Mouse (Mus musculus): ENCODE measurements around the gene Wdtc1. TPM values are rescaled to one million over a fixed set of nuclear protein-coding genes. Genes with fewer than 3 reads are reported as not detected.

Gene Wdtc1
- total and polyA plus RNA-seq, 2 experiments from 2014 or later, result 14.9 to 47.7 TPM

- Histone ChIP-seq H3K9ac (replicated peaks; ENCODE audit: low read length) (no peak overlapping the region), H3K4me3 (ENCODE audit: low read length) (no peak overlapping the region), H3K36me3 (ENCODE audit: insufficient read depth, low read length) (no peaks in the 10 kb centered on the region), H3K27me3 (ENCODE audit: insufficient read depth, low read length) (no peaks in the 10 kb centered on the region), H3K9me3 (ENCODE audit: low read length) (no peaks in the 10 kb centered on the region), H3K4me2 (ENCODE audit: low read depth, low read length) (no peak overlapping the region), H3K4me1 (ENCODE audit: insufficient read depth, low read length) (peaks cover 5% of the 10 kb centered on the region; the same call in 1 of the 2 replicates), H3K27ac (no peak overlapping the region)
- ATAC-seq, result no peak
- no peak for DNase-seq (ENCODE audit: low spot score)
- TF ChIP-seq CTCF (IDR thresholded peaks at IDR 0.05; ENCODE audit: low read depth), result no peak
Observed at GRCm38 (mm10) chr4:133387053-133387452, 33.8 kb upstream of the Wdtc1 start.

DNA sequence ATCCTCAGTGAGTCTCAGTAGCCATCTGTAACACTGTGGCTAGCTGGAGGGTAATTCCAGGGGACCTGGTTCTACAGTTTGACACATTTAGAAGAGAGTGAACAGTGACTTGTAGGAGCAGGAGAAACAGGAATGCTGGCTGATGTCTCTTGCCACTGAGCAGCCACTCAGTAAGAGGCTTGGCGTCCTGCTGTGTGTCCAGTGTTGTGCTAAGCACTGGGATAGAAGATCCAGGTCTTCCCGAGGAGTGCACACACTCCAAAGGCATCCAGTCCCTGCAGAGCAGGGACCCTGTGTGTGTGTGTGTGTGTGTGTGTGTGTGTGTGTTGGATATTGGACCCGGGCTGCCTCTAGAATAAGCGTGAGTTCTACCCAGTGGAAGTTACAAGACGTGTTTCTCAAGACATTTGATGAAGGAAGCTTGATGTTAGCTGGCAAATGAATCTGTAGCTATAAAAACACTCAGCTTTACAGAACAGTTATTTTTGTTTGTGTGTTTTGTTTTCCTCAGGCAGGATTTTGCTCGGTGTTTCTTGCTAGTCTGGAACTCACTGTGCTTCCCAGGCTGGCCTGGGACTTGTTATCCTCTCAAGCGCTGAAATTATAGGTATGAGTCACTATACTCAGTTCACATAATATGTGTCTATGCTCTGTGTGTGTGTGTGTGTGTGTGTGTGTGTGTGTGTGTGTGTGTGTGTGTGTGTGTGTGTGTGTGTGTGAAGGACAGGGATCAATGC lies 32.9 kb upstream of the Wdtc1 start:
- no peak overlapping the region for H3K27ac ChIP-seq
- H3K9me3 ChIP-seq (ENCODE audit: low read length), result no peaks in the 10 kb centered on the region
- H3K4me3 ChIP-seq (ENCODE audit: low read length), result no peak overlapping the region
- H3K27me3 ChIP-seq (ENCODE audit: insufficient read depth, low read length), result no peaks in the 10 kb centered on the region
- ATAC-seq (no peak), DNase-seq (ENCODE audit: low spot score) (no peak)
- 69% methylated on average over 7 of the region's 7 CpGs for WGBS
- H3K4me1 ChIP-seq (ENCODE audit: insufficient read depth, low read length), result no peaks in the 10 kb centered on the region
- no peak overlapping the region for H3K4me2 ChIP-seq (ENCODE audit: low read depth, low read length)
- H3K9ac ChIP-seq (replicated peaks; ENCODE audit: low read length), result no peak overlapping the region
- no peak for TF ChIP-seq CTCF (IDR thresholded peaks at IDR 0.05; ENCODE audit: low read depth)
- H3K36me3 ChIP-seq (ENCODE audit: insufficient read depth, low read length), result no peaks in the 10 kb centered on the region

DNA sequence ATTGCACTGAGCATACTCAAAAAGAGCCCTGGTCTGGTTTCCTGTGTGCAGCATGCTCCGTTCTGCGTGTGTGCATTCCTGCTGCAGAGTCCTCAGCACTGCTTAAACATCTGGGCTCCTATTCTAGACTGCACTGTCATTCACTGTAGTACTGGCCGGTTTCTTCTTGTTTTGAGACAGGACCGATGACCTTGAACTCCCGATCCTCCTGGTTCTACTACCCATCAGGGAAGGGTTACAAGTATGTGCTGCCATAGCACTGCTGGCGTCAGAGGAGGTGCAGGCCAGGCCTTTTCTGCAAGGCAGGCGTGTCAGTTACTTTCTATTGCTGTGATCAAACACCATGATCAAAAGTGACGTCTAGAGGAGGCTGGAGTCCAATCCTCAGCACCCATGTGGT lies 27.9 kb upstream of the Wdtc1 start:
- Histone ChIP-seq H3K27ac (no peak overlapping the region), H3K4me2 (ENCODE audit: low read depth, low read length) (no peak overlapping the region), H3K36me3 (ENCODE audit: insufficient read depth, low read length) (no peaks in the 10 kb centered on the region), H3K4me3 (ENCODE audit: low read length) (no peak overlapping the region), H3K9me3 (ENCODE audit: low read length) (no peaks in the 10 kb centered on the region), H3K4me1 (ENCODE audit: insufficient read depth, low read length) (peaks cover 11% of the 10 kb centered on the region), H3K27me3 (ENCODE audit: insufficient read depth, low read length) (no peaks in the 10 kb centered on the region), H3K9ac (replicated peaks; ENCODE audit: low read length) (no peak overlapping the region)
- 73% methylated on average over 8 of the region's 8 CpGs for WGBS
- no peak for ATAC-seq
- TF ChIP-seq CTCF (IDR thresholded peaks at IDR 0.05; ENCODE audit: low read depth), result no peak
- no peak for DNase-seq (ENCODE audit: low spot score)

DNA sequence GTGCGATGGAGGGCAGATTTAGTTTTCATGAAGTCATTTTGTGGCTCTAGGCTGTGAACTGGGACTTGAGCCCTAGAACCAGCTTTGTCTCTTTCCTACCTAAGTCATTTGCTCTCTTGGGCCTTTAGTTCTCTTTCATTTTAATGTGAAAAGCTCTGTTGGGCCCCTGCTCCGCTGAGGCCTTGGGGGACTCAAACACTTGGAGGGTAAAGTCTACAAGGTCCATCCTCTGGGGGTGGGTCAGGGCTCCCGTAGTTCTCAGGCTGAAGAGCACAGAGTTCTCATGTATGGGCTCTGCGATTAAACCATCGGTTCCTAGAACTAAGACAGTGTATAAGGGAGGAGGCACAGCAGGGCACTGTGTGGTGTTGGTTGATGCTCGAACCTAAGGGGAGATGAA lies 27.3 kb upstream of the Wdtc1 start:
- no peak for DNase-seq (ENCODE audit: low spot score)
- H3K36me3 ChIP-seq (ENCODE audit: insufficient read depth, low read length), result no peaks in the 10 kb centered on the region
- H3K4me1 ChIP-seq (ENCODE audit: insufficient read depth, low read length), result peaks cover 11% of the 10 kb centered on the region
- no peak overlapping the region for H3K4me3 ChIP-seq (ENCODE audit: low read length)
- no peak for TF ChIP-seq CTCF (IDR thresholded peaks at IDR 0.05; ENCODE audit: low read depth)
- no peak overlapping the region for H3K27ac ChIP-seq
- 52% methylated on average over 6 of the region's 6 CpGs for WGBS
- no peak for ATAC-seq
- no peak overlapping the region for H3K4me2 ChIP-seq (ENCODE audit: low read depth, low read length)
- no peaks in the 10 kb centered on the region for H3K27me3 ChIP-seq (ENCODE audit: insufficient read depth, low read length)
- no peak overlapping the region for H3K9ac ChIP-seq (replicated peaks; ENCODE audit: low read length)
- H3K9me3 ChIP-seq (ENCODE audit: low read length), result no peaks in the 10 kb centered on the region

- Histone ChIP-seq H3K4me2 (ENCODE audit: low read depth, low read length) (no peak overlapping the region), H3K4me1 (ENCODE audit: insufficient read depth, low read length) (peaks cover 11% of the 10 kb centered on the region), H3K4me3 (ENCODE audit: low read length) (no peak overlapping the region), H3K36me3 (ENCODE audit: insufficient read depth, low read length) (no peaks in the 10 kb centered on the region), H3K9me3 (ENCODE audit: low read length) (no peaks in the 10 kb centered on the region), H3K27me3 (ENCODE audit: insufficient read depth, low read length) (no peaks in the 10 kb centered on the region), H3K27ac (no peak overlapping the region), H3K9ac (replicated peaks; ENCODE audit: low read length) (no peak overlapping the region)
- ATAC-seq (no peak), DNase-seq (ENCODE audit: low spot score) (no peak)
- TF ChIP-seq CTCF (IDR thresholded peaks at IDR 0.05; ENCODE audit: low read depth), result no peak
- 51% methylated on average over 3 of the region's 3 CpGs for WGBS
Observed at GRCm38 (mm10) chr4:133379861-133380260, 26.6 kb upstream of the Wdtc1 start.

GRCm38 (mm10) chr4:133379046-133379347 lies 25.7 kb upstream of the Wdtc1 start:
- TF ChIP-seq CTCF (IDR thresholded peaks at IDR 0.05; ENCODE audit: low read depth), result no peak
- WGBS, result 26% methylated on average over 5 of the region's 5 CpGs
- ATAC-seq, result no peak

DNA sequence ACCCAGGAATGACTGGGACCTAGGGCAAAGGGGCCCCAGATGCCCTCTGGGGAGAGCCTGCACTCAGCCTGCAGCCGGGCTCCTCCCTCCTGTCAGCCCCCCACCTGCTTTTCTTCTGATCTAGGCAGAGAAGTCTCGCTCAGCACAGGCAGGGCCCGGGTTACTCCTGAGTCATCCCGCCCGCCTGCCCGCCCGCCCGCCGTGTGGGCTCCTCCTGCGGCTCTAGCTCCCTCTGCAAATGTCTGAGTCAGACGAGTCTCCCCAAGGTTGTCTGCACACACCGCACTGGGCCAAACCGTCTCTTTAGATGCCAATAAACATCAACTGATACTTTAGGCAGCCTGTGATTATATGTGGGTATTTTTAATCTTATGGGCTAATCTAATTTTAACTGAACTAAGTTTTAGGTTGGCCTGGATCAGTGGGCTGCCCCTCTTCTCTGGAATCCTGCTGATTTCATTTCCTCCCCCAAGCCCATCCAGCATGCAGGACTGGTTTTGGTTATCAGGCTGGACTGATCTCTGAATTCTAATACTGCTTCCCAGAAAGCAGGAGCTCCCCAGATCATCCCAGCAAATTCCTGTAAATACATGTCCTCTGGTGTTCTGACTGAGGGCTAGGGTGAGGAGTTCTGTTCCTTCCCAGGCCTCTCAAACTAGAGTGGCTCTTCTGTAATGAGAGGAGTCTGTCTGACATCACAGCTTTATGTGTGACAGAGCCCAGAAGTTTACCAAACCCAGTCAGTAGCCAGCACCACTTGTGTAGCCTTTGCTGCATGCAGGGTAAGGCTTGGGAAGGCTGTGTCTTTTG lies 25.2 kb upstream of the Wdtc1 start:
- no peak for TF ChIP-seq CTCF (IDR thresholded peaks at IDR 0.05; ENCODE audit: low read depth)
- Histone ChIP-seq H3K27ac (peak overlapping the region; percentile 36; the same call in 1 of the 2 replicates), H3K4me3 (ENCODE audit: low read length) (no peak overlapping the region), H3K9me3 (ENCODE audit: low read length) (no peaks in the 10 kb centered on the region), H3K4me1 (ENCODE audit: insufficient read depth, low read length) (peaks cover 14% of the 10 kb centered on the region), H3K36me3 (ENCODE audit: insufficient read depth, low read length) (no peaks in the 10 kb centered on the region), H3K4me2 (ENCODE audit: low read depth, low read length) (no peak overlapping the region), H3K27me3 (ENCODE audit: insufficient read depth, low read length) (no peaks in the 10 kb centered on the region), H3K9ac (replicated peaks; ENCODE audit: low read length) (peak overlapping the region; percentile 35; the same call in 1 of the 2 replicates)
- ATAC-seq, result peak; percentile 49; the same call in 1 of the 2 replicates
- WGBS, result 26% methylated on average over 13 of the region's 13 CpGs
- no peak for DNase-seq (ENCODE audit: low spot score)

More at GRCm38 (mm10) chr4:133379046-133379347, 25.7 kb upstream of the Wdtc1 start:
- H3K27ac ChIP-seq, result peak overlapping the region; percentile 36; the same call in 1 of the 2 replicates
- H3K36me3 ChIP-seq (ENCODE audit: insufficient read depth, low read length), result no peaks in the 10 kb centered on the region
- H3K4me3 ChIP-seq (ENCODE audit: low read length), result no peak overlapping the region
- DNase-seq (ENCODE audit: low spot score), result no peak
- no peak overlapping the region for H3K9ac ChIP-seq (replicated peaks; ENCODE audit: low read length)
- peaks cover 11% of the 10 kb centered on the region for H3K4me1 ChIP-seq (ENCODE audit: insufficient read depth, low read length)
- no peak overlapping the region for H3K4me2 ChIP-seq (ENCODE audit: low read depth, low read length)
- H3K9me3 ChIP-seq (ENCODE audit: low read length), result no peaks in the 10 kb centered on the region
- no peaks in the 10 kb centered on the region for H3K27me3 ChIP-seq (ENCODE audit: insufficient read depth, low read length)

All from hindbrain, postnatal 0 days (tissue).